Mouse (Mus musculus): Measurements from ENCODE around the gene Mkrn1. TPM values are rescaled to one million over a fixed set of nuclear protein-coding genes. Genes with fewer than 3 reads are reported as not detected.
A peak's percentile ranks its signal among the peaks of the same experiment; 100 is the strongest.

Gene Mkrn1
- 90.0 and 116 TPM in 2 replicates for polyA plus RNA-seq (2016; fragmentation: Nextera tagmentation; extraction: Ambion mirVana)

DNA sequence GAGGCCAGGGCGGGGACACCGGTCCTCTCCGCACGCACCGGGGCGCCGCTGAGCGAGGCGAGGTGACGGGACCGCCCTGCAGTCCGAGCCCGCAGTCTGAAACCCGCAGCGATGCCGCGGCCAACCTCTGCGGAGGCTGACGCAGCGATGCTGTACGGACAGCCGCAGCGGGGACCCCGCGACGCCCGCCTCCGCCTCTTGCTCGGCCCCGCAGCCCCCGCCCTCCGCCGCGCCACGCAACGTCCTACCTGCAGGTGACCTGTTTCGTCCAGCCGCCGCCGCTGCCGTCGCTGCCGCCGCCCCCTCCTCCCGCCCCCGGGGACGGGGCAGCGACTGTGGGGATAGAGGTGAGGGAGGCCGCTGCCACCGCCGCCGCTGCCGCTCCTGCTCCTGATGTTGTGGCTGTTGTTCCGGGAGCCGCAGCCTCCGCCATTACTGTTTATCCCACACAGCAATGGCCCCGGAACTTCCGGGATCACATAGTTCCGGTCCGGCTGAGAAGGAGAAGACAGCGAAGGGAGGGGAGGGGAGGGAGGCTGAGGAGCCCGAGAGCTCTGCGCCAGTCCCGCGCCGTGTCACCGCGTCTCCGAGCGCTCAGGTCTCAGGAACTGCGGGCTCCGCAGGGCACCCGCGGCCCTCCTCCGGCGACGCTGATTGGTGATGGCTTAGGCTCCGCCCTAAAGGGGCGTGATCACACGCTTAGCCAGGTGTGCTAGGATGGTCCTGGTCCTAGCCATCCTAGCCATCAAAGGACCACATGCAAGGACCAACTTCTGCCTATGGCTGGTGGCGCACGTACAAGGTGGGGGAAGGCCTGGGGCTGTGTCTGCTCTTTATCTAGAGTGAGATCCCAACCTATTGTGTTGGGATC, at the start of gene Mkrn1:
Mkrn1 (minus strand) TSS at position 612 of the 871 bp plus-strand sequence.
- H3K27me3 ChIP-seq (ENCODE audit: insufficient read depth, poor library complexity, severe bottlenecking): peaks cover 9% of the 10 kb centered on the region; the same call in 1 of the 2 replicates
- H3K36me3 ChIP-seq: peaks cover 14% of the 10 kb centered on the region; the same call in 1 of the 2 replicates
- under 1% methylated on average over 82 of the region's 82 CpGs for WGBS

DNA sequence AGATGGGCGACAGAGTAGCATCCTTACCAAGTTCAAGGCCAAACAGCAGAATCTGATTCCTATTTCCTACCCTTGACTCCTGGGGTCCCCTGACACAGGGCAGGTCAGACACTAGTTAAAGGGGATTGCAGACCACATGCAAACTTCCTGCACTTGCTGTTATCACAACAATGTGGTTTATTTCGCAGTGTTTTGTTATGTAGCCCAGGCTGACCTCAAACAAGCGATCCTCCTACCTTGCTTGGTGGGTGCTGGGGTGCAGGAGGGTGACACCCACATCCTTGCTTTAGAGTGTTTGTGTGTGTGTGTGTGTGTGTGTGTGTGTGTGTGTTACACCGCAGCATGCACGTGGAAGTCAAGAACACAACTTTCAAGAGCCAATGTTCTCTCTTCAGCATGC, 49.2 kb upstream of the Mkrn1 start:
- Histone ChIP-seq H3K4me1 (replicated peaks) (no peaks in the 10 kb centered on the region; the same call in 1 of the 2 replicates), H3K27me3 (ENCODE audit: insufficient read depth, poor library complexity, severe bottlenecking) (no peaks in the 10 kb centered on the region), H3K27ac (no peak overlapping the region), H3K36me3 (peaks cover 97% of the 10 kb centered on the region), H3K9me3 (no peaks in the 10 kb centered on the region), H3K4me3 (no peak overlapping the region)
- no peak for DNase-seq (ENCODE audit: low spot score)
- WGBS: 88% methylated on average over 5 of the region's 5 CpGs

More for the DNA sequence above, at the start of gene Mkrn1:
- H3K27ac ChIP-seq: peak within 1 kb of the TSS; percentile 96
- no peaks in the 10 kb centered on the region for H3K9me3 ChIP-seq
- H3K4me1 ChIP-seq (replicated peaks): peaks cover 23% of the 10 kb centered on the region
- peak; percentile 88 for DNase-seq (ENCODE audit: low spot score)
- H3K4me3 ChIP-seq: peak within 1 kb of the TSS; percentile 98

DNA sequence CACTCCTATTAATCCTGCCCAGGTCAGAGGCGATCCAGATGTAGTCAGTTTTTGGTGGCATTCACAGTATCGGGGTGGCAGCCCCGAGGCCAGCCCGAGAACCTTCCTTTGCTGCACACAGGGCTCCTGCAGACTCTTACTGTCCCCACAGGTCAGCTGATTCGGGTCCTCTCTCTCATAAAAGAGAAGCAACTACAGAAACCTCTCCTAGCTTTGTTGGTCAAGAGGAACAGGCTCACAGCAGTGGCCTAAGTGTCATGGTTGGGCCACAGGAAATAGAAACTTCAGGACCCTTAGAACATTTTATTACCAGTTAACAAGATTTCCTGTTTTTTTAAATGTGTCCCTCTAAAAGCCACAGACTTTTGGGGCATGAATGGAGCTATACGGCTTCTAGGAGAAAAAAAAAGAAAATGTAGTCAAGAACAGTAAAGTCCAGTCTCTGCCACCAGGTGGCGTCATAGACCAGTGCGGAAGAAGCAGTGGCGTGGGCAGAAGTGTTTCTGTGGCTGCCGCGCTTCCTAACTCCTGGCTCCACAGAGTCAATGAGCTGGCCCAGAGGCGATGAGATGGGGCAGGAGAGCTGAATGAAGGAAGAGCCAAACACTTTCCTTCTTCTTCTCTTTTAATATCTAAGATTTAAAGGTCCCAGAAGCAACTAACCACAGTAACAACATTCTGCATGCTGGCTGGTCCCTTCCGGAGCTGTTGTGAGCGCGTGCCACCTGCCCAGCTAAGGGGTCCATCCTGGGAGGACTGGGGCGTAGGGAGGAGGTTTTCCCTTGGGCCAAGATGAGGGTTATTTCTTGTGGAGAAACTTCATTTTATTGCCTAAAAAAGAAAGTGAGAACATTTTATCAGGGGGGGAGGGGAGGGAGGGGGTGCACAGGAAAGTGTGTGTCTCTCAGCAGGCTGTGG, 42.6 kb upstream of the Mkrn1 start:
- H3K27me3 ChIP-seq (ENCODE audit: insufficient read depth, poor library complexity, severe bottlenecking): no peaks in the 10 kb centered on the region
- H3K4me3 ChIP-seq: no peak overlapping the region
- DNase-seq (ENCODE audit: low spot score): peak; percentile 76
- 0 out of 2 replicates have a peak, but pooled peaks cover 3% of the 10 kb centered on the region for H3K4me1 ChIP-seq (replicated peaks)
- no peak overlapping the region for H3K27ac ChIP-seq
- peaks cover 74% of the 10 kb centered on the region for H3K36me3 ChIP-seq
- WGBS: 53% methylated on average over 16 of the region's 16 CpGs
- peaks cover 7% of the 10 kb centered on the region for H3K9me3 ChIP-seq

DNA sequence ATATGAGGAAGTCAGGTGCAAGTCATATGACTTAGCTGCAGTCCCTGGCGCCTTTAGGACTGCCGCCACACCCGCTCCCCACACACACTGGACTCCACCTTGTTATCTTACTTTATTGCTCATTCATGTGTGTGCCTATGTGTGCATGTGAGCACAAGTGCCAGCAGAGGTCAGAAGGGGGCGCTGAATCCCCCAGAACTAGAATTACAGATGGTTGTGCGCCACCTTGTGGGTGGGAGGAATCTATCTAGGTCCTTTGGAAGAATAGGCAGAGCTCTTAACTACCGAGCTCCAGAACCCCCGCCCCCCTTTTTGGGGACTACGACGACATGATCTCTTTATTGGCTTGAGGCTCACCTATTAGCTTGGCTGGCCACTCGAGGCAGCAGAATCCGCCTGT, 39.8 kb upstream of the Mkrn1 start:
- Histone ChIP-seq H3K9me3 (peaks cover 7% of the 10 kb centered on the region), H3K4me1 (replicated peaks) (0 out of 2 replicates have a peak, but pooled peaks cover 3% of the 10 kb centered on the region), H3K27me3 (ENCODE audit: insufficient read depth, poor library complexity, severe bottlenecking) (no peaks in the 10 kb centered on the region), H3K27ac (no peak overlapping the region), H3K4me3 (no peak overlapping the region), H3K36me3 (peaks cover 49% of the 10 kb centered on the region)
- DNase-seq (ENCODE audit: low spot score): no peak
- 96% methylated on average over 11 of the region's 11 CpGs for WGBS

DNA sequence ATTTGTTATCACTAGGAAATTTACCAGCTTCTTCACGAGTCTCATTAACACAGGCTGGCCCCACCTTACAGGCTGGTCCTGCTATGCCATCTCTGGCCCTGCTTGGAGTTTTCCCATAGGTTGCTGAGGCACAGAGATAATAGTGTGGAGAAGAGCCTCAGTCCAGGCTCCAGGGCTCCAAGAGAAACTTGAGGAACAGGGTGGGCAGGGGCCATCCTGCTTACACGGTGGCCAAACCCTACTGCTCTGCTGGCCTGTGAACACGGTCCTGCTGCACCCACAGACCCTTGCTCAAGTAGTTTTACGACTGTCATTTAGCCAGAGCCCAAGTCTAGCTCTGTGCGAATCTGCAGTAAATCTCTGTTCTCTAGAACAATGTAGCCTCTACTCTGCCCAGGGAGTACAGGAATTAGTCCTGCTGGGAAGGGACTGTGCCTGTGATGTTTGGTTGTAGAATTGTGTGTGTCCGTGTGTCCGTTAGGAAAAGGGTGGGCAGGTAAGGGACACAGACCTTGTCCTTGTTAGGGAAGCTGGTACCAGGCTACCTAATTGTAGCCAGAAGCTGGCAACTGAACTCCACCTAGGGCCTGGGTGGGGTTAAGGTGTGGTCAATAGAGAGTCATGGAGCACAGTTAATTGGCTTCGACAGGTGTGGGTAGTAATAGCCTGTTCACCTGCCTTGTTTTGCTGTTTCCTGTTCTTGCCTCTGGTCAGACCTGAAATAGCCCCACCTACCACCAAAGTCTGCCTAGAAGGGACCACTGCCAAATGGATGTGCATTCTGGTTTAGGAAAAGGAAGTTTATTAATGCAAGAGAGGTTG, 35.3 kb upstream of the Mkrn1 start:
- Histone ChIP-seq H3K27ac (0 out of 2 replicates have a peak overlapping the region, but pooled peaks have one; percentile 6), H3K27me3 (ENCODE audit: insufficient read depth, poor library complexity, severe bottlenecking) (no peaks in the 10 kb centered on the region), H3K9me3 (peaks cover 7% of the 10 kb centered on the region), H3K4me1 (replicated peaks) (no peaks in the 10 kb centered on the region), H3K36me3 (peaks cover 7% of the 10 kb centered on the region), H3K4me3 (no peak overlapping the region)
- WGBS: 89% methylated on average over 8 of the region's 8 CpGs
- no peak for DNase-seq (ENCODE audit: low spot score)

DNA sequence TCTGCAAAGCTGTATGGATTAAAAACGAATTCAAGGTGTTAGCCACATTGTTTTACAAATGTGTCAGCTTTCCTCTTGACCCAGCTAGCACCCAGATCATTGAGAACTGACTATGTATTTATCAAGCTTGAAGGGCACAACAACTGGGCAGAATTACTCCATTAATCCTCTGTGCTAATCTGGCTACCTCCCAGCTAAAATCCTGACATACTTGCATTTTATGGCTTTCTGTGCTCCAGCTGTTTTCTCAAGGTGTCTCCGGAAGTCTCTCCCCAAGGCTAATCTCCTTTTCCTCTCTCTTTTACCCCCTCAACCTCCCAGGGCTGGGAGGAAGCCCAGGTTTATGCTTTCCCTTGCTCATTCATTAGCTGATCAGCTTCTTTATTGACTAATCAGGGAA, 34.4 kb upstream of the Mkrn1 start:
- no peak for DNase-seq (ENCODE audit: low spot score)
- no peaks in the 10 kb centered on the region for H3K27me3 ChIP-seq (ENCODE audit: insufficient read depth, poor library complexity, severe bottlenecking)
- H3K36me3 ChIP-seq: no peaks in the 10 kb centered on the region
- no peaks in the 10 kb centered on the region for H3K9me3 ChIP-seq
- H3K4me1 ChIP-seq (replicated peaks): peaks cover 5% of the 10 kb centered on the region; the same call in 1 of the 2 replicates
- WGBS: 76% methylated on average over 2 of the region's 2 CpGs
- H3K4me3 ChIP-seq: no peak overlapping the region
- H3K27ac ChIP-seq: no peak overlapping the region

DNA sequence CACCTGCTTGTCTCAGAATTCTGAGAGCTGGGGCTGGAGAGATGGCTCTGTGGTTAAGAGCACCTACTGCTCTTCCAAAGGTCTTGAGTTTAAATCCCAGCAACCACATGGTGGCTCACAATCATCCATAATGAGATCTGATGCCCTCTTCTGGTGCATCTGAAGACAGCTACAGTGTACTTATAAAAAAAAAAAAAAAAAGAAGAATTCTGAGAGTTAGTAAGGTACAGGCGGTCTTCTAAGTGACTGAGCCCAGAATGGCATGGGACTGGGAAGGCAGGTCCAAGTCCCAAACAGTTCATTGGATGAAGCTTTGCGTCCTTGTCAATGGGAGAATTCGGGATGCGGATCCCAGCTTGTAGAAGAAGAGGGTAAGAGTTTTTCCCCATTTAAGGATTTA, 33.3 kb upstream of the Mkrn1 start:
- WGBS: 91% methylated on average over 4 of the region's 4 CpGs

DNA sequence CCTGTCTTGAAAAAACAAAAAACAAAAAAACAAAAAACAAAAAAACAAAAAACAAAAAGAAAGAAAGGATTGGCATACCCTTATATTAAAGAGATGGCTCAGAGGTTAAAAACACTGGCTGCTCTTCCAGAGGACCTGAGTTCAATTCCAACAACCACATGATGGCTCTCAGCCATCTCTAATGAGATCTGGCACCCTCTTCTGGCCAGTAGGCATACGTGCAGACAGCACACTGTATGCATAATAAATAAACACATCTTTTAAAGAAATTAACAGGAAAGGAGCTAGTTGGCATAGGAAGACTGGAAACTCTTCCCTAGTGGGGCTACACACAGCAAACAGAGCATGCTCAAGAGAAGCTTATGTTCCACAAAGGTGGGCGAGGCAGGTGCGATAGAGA, 30.8 kb upstream of the Mkrn1 start:
- Histone ChIP-seq H3K4me3 (no peak overlapping the region), H3K9me3 (no peaks in the 10 kb centered on the region), H3K27ac (no peak overlapping the region), H3K27me3 (ENCODE audit: insufficient read depth, poor library complexity, severe bottlenecking) (no peaks in the 10 kb centered on the region), H3K4me1 (replicated peaks) (peaks cover 12% of the 10 kb centered on the region; the same call in 1 of the 2 replicates), H3K36me3 (no peaks in the 10 kb centered on the region)
- 84% methylated on average over 3 of the region's 3 CpGs for WGBS
- no peak for DNase-seq (ENCODE audit: low spot score)

More for the DNA sequence above, 33.3 kb upstream of the Mkrn1 start:
- peaks cover 8% of the 10 kb centered on the region; the same call in 1 of the 2 replicates for H3K4me1 ChIP-seq (replicated peaks)
- H3K9me3 ChIP-seq: no peaks in the 10 kb centered on the region
- no peaks in the 10 kb centered on the region for H3K27me3 ChIP-seq (ENCODE audit: insufficient read depth, poor library complexity, severe bottlenecking)
- H3K36me3 ChIP-seq: no peaks in the 10 kb centered on the region
- no peak overlapping the region for H3K27ac ChIP-seq
- no peak for DNase-seq (ENCODE audit: low spot score)
- no peak overlapping the region for H3K4me3 ChIP-seq

DNA sequence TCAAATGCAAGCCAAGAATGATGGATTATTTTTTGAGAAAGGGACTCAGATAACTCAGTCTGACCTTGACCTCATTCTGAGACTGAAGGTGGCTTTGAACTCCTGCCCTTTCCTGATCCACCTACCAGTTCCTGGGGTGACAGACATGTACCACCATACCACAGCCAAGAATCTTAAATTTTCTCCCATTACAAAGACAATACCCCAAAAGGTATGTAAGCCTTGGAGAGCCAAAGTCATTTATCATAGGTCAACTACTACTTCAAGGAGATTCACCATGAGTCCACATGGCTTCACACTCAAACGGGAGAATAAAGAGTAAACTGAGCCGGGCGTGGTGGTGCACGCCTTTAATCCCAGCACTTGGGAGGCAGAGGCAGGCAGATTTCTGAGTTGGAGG, 30.3 kb upstream of the Mkrn1 start:
- Histone ChIP-seq H3K9me3 (no peaks in the 10 kb centered on the region), H3K36me3 (no peaks in the 10 kb centered on the region), H3K27ac (no peak overlapping the region), H3K27me3 (ENCODE audit: insufficient read depth, poor library complexity, severe bottlenecking) (no peaks in the 10 kb centered on the region), H3K4me3 (no peak overlapping the region), H3K4me1 (replicated peaks) (peaks cover 15% of the 10 kb centered on the region; the same call in 1 of the 2 replicates)
- no peak for DNase-seq (ENCODE audit: low spot score)
- WGBS: 92% methylated on average over 4 of the region's 4 CpGs

DNA sequence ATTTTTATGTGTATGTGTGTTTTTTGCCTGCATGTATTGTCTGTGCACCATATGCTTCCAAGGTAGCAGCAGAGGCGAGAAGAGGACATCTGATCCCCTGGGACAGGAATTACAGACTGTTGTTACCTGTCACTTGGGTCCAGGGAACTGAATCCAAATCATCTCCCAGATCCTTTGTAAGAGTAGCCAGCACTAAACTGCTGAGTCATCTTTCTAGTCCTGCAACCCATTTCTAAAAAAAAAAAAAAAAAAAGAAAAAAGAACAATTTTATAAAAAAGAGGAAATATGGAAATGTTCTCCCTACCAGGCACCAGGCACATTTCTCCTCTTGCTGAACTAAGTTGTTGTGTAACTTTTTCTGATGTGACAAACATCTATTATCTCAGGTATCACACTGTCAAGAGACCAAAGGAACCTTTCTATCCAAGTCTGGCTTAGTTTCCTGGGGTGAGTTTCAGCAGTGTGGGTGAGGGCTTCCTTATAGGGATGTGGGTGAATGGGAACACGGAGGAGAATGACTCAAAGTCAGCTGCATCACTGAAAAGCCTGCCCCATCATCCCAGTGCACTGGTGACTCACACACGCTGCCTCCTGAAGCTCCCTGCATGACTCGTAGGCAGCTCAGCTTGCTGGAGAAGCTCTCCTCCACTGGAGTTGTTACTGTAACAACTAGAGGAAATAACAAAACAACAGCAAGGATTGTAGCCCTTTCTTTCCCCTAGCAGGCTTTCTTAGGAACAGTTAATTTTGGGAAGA, 27.3 kb upstream of the Mkrn1 start:
- no peaks in the 10 kb centered on the region for H3K9me3 ChIP-seq
- 55% methylated on average over 4 of the region's 4 CpGs for WGBS
- H3K27ac ChIP-seq: peak overlapping the region; percentile 23; the same call in 1 of the 2 replicates
- no peak for DNase-seq (ENCODE audit: low spot score)
- H3K4me3 ChIP-seq: no peak overlapping the region
- H3K27me3 ChIP-seq (ENCODE audit: insufficient read depth, poor library complexity, severe bottlenecking): no peaks in the 10 kb centered on the region
- H3K36me3 ChIP-seq: no peaks in the 10 kb centered on the region
- peaks cover 17% of the 10 kb centered on the region; the same call in 1 of the 2 replicates for H3K4me1 ChIP-seq (replicated peaks)

DNA sequence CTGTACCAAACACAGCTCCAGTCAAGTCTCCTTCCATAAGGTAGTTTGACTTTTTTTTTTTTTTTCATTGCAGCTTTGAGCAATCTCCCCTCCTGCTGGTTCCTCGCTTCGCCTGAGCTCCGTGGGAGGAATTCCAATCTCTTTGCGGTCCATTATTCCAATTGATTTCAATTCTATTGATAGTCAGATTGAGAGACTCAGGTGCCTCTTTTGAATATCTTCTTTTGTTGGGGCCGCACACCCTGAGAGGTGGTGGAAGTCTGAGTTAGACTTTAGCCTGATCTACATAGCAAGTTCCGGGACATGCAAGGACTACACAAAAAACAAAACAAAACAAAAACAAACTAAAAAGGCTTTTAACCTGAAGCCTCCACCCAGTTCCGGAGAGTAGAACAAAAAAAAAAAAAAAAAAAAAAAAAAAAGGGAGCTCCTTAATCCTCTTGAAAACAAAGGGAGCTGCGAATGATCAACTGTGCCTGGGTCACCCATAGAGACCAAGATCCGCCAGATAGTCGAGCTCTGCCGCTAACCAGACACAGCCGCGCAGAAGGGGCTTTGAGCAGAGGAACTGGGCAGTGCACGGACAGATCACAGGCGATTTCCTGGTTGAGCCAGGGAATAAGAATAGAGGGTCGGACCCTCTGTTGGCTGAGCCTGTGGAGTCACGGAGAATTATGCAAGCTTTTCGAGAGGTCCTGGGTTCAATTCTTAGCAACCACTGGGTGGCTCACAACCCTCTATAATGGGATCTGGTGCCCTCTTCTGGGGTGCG, 25.7 kb upstream of the Mkrn1 start:
- peak; percentile 31 for DNase-seq (ENCODE audit: low spot score)
- peak overlapping the region; percentile 30 for H3K4me3 ChIP-seq
- H3K27me3 ChIP-seq (ENCODE audit: insufficient read depth, poor library complexity, severe bottlenecking): no peaks in the 10 kb centered on the region
- H3K27ac ChIP-seq: peak overlapping the region; percentile 31; the same call in 1 of the 2 replicates
- peaks cover 17% of the 10 kb centered on the region; the same call in 1 of the 2 replicates for H3K4me1 ChIP-seq (replicated peaks)
- WGBS: 6% methylated on average over 19 of the region's 19 CpGs
- H3K36me3 ChIP-seq: no peaks in the 10 kb centered on the region
- no peaks in the 10 kb centered on the region for H3K9me3 ChIP-seq

Measured in hindbrain, embryonic 10.5 days (tissue).